Mouse (Mus musculus) hindbrain, embryonic 12.5 days (tissue): ENCODE results near the gene Pax6. TPM values are rescaled to one million over a fixed set of nuclear protein-coding genes. Genes with fewer than 3 reads are reported as not detected.

Experiments
- ATAC-seq: fragments of 200-750 bp; cut with Nextera tagmentation; 2 replicates; pipeline ENCODE4 v1.8.0; 2017; ENCODE audit warnings: moderate TSS enrichment; ENCODE audit not compliant: low FRiP score
- H3K27ac ChIP-seq: fragments of 300-500 bp; sonication (generic); 2 replicates; pipeline ENCODE4 v1.5.1; 2016; ENCODE audit warnings: mild to moderate bottlenecking
- H3K27me3 ChIP-seq: fragments of 300-500 bp; sonication (generic); 2 replicates; pipeline ENCODE4 v1.6.1; 2016; ENCODE audit warnings: mild to moderate bottlenecking
- H3K36me3 ChIP-seq: fragments of 300-500 bp; sonication (generic); 2 replicates; pipeline ENCODE4 v1.6.1; 2016; ENCODE audit warnings: mild to moderate bottlenecking
- H3K4me1 ChIP-seq: fragments of 300-500 bp; sonication (generic); 2 replicates; pipeline ENCODE4 v1.6.1; 2016
- H3K4me2 ChIP-seq: fragments of 300-500 bp; sonication (generic); replicated peaks from 2 replicates; pipeline ENCODE4 v1.6.1; 2016; ENCODE audit warnings: mild to moderate bottlenecking
- H3K4me3 ChIP-seq: fragments of 300-500 bp; sonication (generic); 2 replicates; pipeline ENCODE4 v1.5.1; 2016; ENCODE audit warnings: mild to moderate bottlenecking
- H3K9ac ChIP-seq: fragments of 300-500 bp; sonication (generic); 2 replicates; pipeline ENCODE4 v1.6.1; 2016; ENCODE audit warnings: mild to moderate bottlenecking, moderate library complexity
- H3K9me3 ChIP-seq: fragments of 300-500 bp; sonication (generic); replicated peaks from 2 replicates; pipeline ENCODE4 v1.6.1; 2016; ENCODE audit warnings: mild to moderate bottlenecking
- WGBS: fragments of 180-500 bp; shearing (Covaris S2); methylation state at CpG from one replicate; pipeline ENCODE4 v1.1.7; 2016; 5-methylcytosine and 5-hydroxymethylcytosine counted together
- polyA plus RNA-seq: library from polyadenylated mRNA; unstranded; fragments of >200 nt; fragmentation: Nextera tagmentation; extraction: Ambion mirVana; gene quantifications from 2 replicates; pipeline ENCODE4 v1.2.1, GENCODE M21; 2016

Gene Pax6
- polyA plus RNA-seq, result 17.9 and 20.1 TPM in 2 replicates

DNA sequence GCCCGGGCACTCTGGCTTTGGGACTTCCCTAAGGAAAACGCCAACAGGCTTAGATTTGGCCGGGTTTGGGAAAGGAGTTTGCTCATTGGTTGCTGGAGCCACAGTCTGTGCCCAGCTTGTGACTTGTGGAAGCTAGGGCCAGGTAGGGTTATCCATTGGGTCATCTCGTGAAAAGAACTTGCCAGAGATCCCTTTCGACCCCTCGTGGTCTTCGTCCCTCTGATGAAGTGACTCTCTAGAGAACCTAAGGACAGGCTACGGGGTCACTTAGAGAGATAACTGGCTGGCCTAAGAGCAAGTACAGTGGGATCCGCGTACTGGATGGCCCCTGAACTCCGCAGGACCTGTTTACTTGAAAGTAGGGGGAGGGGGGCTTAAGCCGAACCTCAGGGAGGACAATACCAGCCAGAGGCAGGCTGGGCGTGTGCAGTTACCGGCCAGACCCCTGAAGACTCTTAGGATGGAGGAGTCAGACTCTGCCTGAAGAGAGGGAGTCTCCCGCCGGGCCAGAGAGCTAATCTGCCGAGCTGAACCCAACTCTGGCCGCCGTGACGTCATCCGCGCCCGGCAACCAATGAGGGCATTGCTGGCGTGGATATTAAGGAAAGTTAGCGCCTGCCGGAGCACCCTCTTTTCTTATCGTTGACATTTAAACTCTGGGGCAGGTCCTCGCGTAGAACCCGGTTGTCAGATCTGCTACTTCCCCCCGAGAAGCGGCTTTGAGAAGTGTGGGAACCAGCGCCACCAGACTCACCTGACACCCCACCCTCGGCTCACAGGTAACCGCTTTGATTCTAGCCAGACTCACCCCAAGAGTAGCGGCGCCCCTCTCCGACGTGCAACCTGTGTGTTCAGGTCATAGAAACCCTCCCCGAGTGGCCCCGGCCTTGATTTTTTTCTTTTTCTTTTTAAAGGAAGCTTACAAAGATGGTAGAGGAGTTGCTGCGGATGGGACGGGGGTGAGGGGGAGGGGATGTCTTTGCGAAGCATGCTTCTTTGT lies at the start of gene Pax6:
TSS of gene Pax6 (plus strand) at position 630 of the 1,000 bp plus-strand sequence.
- H3K4me3 ChIP-seq, result peak within 1 kb of the TSS; percentile 25
- H3K27ac ChIP-seq, result no peak within 1 kb of the TSS
- peak within 1 kb of the TSS; percentile 61 for H3K4me2 ChIP-seq
- H3K9me3 ChIP-seq, result no peaks in the 10 kb centered on the region
- H3K36me3 ChIP-seq, result no peaks in the 10 kb centered on the region
- peaks cover 31% of the 10 kb centered on the region for H3K4me1 ChIP-seq
- peak within 1 kb of the TSS; percentile 44; the same call in 1 of the 2 replicates for H3K9ac ChIP-seq
- under 1% methylated on average over 44 of the region's 44 CpGs for WGBS
- peak; percentile 36 for ATAC-seq
- H3K27me3 ChIP-seq, result peaks cover 99% of the 10 kb centered on the region

DNA sequence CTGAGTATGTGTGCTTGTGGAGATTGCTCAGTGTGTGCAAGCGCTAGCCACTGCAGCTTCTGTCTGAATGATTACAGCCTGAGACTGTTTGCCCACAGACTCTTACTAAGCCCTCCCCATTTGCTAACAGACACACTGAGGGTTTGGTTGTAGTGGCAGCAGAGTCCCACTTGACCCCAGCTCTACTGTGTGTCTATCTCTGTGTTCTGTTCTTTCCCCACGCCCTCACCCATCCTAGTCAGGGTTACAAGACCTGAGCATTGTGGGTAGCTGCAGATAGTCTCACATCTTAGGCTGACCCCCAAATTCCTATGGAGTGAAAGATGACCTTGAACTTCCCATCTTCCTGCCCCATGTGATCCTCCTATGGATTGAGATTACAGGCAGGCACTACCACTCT lies 19.8 kb upstream of the Pax6 start:
- 89% methylated on average over 2 of the region's 2 CpGs for WGBS
- Histone ChIP-seq H3K4me1 (no peaks in the 10 kb centered on the region), H3K9me3 (no peaks in the 10 kb centered on the region), H3K9ac (no peak overlapping the region), H3K4me3 (no peak overlapping the region), H3K27ac (no peak overlapping the region), H3K36me3 (no peaks in the 10 kb centered on the region), H3K27me3 (peaks cover 6% of the 10 kb centered on the region), H3K4me2 (no peak overlapping the region)
- no peak for ATAC-seq

DNA sequence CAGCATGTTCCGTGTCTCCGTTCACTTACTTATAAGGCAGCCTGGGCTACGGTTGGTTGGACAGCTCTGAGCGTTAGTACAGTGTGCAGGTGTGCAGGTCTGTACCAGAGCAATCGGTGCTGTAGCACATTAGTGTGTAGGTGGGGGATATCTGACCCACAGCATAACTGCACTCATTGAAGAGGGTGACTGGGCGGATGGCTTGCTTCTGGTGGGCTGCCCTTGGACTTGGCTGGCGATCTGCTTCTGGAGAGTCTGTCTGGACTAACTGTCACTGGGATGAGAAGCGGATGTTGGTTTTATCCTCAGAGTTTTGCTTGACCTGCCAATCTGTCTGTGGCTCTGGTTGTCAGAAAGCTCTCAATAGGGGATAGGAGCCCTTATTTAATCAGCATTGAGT lies 12.2 kb upstream of the Pax6 start:
- Histone ChIP-seq H3K9ac (no peak overlapping the region), H3K36me3 (no peaks in the 10 kb centered on the region), H3K27ac (no peak overlapping the region), H3K4me3 (no peak overlapping the region), H3K27me3 (peaks cover 63% of the 10 kb centered on the region), H3K9me3 (no peaks in the 10 kb centered on the region), H3K4me2 (no peak overlapping the region), H3K4me1 (peaks cover 17% of the 10 kb centered on the region)
- ATAC-seq, result no peak
- WGBS, result 83% methylated on average over 8 of the region's 8 CpGs

DNA sequence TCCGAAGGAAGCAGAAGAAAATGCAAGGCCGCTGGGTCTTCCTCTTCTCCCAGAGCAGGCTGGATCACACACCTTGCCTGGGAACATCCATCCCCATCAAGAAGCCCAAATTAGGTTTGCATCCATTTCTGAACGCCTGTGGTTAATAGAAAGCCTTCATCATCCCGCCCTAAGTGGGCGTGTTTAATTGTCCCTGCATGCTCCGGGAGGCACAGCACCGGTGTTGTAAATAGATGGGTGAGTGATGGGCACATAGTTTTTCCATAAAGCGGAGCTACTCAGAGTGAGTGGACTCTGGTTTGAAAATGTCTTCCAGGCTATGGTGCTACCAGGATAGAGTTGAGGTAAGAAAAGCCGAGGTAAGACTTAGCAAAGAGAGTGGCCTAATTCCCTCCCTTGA lies 9.3 kb upstream of the Pax6 start:
- Histone ChIP-seq H3K4me3 (0 out of 2 replicates have a peak overlapping the region, but pooled peaks have one; percentile 14), H3K9me3 (no peaks in the 10 kb centered on the region), H3K27ac (no peak overlapping the region), H3K27me3 (peaks cover 84% of the 10 kb centered on the region), H3K4me1 (peaks cover 17% of the 10 kb centered on the region), H3K4me2 (peak overlapping the region; percentile 41; the same call in 1 of the 2 replicates), H3K9ac (no peak overlapping the region), H3K36me3 (no peaks in the 10 kb centered on the region)
- WGBS, result 9% methylated on average over 9 of the region's 9 CpGs
- no peak for ATAC-seq

DNA sequence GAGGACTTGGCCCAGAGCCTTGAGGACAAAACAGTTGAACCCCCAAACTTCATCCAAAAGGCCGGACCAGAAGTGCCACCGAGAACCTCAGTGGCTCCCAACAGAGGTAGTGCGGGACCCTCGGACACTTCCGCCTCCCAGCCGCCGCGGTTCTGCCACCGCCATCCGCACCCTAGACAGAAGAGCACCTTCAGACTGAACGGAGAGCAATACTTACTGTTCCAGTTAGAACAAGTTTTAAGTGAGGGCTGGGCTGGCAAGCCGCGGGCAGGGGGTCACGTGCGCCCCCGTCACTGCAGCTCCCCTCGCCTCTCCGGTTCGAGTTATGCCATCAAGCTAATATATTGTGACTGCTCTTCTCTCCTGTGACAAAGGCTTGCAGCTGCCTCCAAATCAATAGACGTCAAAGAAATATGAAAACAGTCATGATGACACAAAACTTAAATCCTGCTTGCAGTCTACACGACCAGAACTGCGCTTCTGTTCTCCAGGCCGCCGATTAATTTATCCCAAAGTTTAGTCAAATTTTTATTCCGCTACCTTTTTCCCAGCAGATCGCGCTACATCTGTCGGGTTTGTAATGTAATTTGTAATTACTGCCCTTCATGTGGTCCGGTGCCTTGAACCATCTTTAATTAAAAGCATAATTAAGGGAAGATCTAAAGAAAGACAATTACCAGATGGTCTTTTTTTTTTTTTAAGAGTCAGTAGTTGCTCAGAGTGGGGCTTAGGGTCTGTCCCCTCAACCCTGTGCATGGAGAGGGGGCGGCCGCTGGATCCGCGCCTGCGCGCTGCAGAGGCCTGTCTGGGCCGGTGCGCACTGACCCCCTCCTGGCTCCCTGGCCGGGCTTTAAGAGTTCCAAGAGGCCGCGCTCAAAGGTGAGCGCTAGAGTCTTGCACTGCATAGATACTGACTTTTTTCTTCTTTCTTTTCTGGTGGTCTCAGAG lies 8.5 kb upstream of the Pax6 start:
- no peaks in the 10 kb centered on the region for H3K9me3 ChIP-seq
- peak; percentile 70 for ATAC-seq
- H3K4me1 ChIP-seq, result peaks cover 17% of the 10 kb centered on the region
- H3K4me2 ChIP-seq, result peak overlapping the region; percentile 41
- no peaks in the 10 kb centered on the region for H3K36me3 ChIP-seq
- peak overlapping the region; percentile 14 for H3K4me3 ChIP-seq
- H3K27me3 ChIP-seq, result peaks cover 91% of the 10 kb centered on the region
- no peak overlapping the region for H3K27ac ChIP-seq
- 1% methylated on average over 41 of the region's 41 CpGs for WGBS
- no peak overlapping the region for H3K9ac ChIP-seq

DNA sequence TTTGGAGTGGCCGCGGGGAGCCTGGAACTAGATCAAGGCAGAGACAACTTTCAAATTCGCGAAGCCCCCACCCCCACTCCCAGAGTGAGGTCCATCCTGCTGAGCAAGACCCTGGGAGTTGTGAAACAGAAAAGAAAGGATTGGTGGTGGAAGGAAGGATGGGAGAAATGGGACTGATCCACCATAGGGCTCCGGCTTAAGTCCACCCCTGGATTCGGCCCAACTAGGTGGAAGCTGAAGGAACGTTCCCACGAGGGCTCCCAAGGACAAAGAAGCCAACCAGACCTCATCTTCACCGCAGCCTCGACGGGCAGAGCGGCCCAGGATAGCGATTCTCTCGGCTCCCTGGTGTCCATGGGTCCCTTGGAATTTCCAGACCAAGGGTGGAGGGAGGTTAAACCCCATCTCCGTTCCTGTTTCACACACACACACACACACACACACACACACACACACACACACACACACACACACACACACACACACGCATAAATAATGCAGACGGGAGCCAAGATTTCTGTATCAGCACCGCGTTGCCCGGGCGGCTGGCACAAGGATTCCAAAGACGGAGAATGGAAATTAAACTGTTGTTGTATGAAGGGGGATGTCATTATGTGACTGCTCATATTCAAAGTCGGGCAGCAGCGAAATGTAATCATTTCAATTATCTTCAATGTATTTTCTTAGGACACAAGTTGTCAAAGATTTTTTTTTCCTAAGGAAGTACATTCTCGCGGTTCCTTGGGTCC lies 7.7 kb upstream of the Pax6 start:
- H3K4me1 ChIP-seq, result peaks cover 17% of the 10 kb centered on the region
- peak overlapping the region; percentile 14 for H3K4me3 ChIP-seq
- peaks cover 92% of the 10 kb centered on the region for H3K27me3 ChIP-seq
- WGBS, result 2% methylated on average over 25 of the region's 26 CpGs
- H3K36me3 ChIP-seq, result no peaks in the 10 kb centered on the region
- peak overlapping the region; percentile 41 for H3K4me2 ChIP-seq
- H3K27ac ChIP-seq, result no peak overlapping the region
- H3K9me3 ChIP-seq, result no peaks in the 10 kb centered on the region
- ATAC-seq, result peak; percentile 29; the same call in 1 of the 2 replicates
- no peak overlapping the region for H3K9ac ChIP-seq

DNA sequence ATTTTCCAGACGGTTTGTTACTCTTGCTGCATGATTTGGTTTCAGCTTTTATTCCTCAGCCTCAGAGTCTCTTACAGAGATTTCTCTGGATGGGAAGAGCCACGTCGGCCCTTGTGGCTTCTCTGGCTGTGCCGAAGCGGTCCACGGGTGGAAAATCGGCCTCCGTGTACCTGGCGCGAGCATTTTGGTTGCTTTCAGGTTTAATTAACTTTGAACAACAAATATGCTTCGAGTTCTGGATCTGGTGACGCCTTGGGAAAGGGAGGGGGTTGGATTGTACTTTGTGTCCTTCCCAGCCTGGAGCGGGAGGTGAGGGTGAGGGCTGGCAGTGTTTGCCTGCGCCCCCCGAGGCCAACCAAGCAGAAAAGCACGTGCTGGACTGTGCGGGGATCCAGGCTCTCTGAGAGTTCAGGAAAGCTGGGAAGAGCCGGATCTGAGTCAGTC lies 7.1 kb upstream of the Pax6 start:
- no peak overlapping the region for H3K9ac ChIP-seq
- under 1% methylated on average over 18 of the region's 18 CpGs for WGBS
- no peak overlapping the region for H3K4me3 ChIP-seq
- no peak for ATAC-seq
- H3K9me3 ChIP-seq, result no peaks in the 10 kb centered on the region
- H3K4me2 ChIP-seq, result peak overlapping the region; percentile 13
- H3K4me1 ChIP-seq, result peaks cover 17% of the 10 kb centered on the region
- H3K27me3 ChIP-seq, result peaks cover 94% of the 10 kb centered on the region
- no peak overlapping the region for H3K27ac ChIP-seq
- H3K36me3 ChIP-seq, result no peaks in the 10 kb centered on the region

DNA sequence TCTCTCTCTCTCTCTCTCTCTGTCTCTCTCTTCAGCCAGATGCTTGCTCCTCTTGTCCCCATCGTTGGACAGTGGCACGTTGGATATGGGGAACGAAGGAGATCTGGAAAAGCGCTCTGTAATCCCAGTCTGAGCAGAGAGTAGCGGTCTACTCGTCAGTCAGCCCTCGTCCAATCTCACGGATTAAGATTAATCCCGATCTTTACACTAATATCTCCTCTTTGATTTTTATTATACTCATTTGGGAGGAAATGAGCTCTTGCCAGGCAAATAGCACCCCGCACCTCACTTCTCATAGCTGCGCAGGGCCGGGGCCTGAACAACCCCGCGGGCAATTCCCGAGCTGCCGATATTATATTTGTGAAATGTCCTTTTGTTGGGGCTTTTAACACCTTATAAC lies 6.6 kb upstream of the Pax6 start:
- no peaks in the 10 kb centered on the region for H3K36me3 ChIP-seq
- peaks cover 17% of the 10 kb centered on the region for H3K4me1 ChIP-seq
- no peak overlapping the region for H3K4me2 ChIP-seq
- ATAC-seq, result no peak
- H3K9me3 ChIP-seq, result no peaks in the 10 kb centered on the region
- H3K27ac ChIP-seq, result no peak overlapping the region
- peaks cover 94% of the 10 kb centered on the region for H3K27me3 ChIP-seq
- H3K4me3 ChIP-seq, result no peak overlapping the region
- WGBS, result 4% methylated on average over 16 of the region's 16 CpGs
- H3K9ac ChIP-seq, result no peak overlapping the region

DNA sequence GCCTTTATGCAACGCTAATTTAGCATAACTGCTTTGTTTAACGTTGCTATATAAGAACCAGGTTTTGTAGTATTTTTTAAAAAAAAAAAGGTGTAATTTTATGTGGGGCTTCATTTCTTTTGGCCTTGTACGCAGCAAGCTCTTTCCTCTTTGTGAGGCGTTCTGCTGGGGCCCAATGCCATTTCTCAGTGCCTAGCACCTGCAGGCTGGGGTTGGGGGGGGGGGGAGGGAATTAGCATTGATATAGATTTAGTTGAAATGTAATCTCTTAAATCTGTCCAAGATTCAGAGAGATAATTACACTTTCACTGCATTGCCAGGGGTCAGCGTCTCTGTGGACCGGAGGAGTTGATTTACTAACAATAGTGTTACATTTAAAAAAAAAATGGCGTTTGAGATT lies 6.1 kb upstream of the Pax6 start:
- 3% methylated on average over 7 of the region's 7 CpGs for WGBS
- H3K4me3 ChIP-seq, result no peak overlapping the region
- peaks cover 94% of the 10 kb centered on the region for H3K27me3 ChIP-seq

DNA sequence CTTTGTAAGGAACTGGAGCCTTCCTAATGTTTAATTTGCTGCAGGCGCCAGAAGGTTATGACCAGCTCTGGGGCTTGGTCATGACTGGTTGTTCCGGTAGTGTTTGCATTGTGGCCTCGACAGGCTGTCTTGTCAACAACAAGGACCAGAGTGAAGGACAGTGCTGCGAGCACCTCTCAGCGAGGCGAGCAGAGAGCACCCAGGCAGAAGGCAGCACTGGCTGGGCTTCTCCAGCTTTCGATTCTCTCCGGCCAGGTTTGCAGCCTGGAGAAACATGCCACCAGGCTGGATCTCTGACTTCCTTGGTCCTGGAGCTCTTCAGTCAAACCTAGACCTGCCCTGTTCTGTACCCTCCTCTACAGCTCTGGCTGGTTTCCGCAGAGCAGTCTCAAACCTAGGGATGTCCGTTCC lies 5.6 kb upstream of the Pax6 start:
- Histone ChIP-seq H3K9me3 (no peaks in the 10 kb centered on the region), H3K9ac (no peak overlapping the region), H3K4me1 (peaks cover 19% of the 10 kb centered on the region), H3K4me2 (no peak overlapping the region), H3K4me3 (no peak overlapping the region), H3K27me3 (peaks cover 96% of the 10 kb centered on the region), H3K27ac (no peak overlapping the region), H3K36me3 (no peaks in the 10 kb centered on the region)
- no peak for ATAC-seq
- 6% methylated on average over 10 of the region's 10 CpGs for WGBS

More for the DNA sequence above, 6.1 kb upstream of the Pax6 start:
- Histone ChIP-seq H3K36me3 (no peaks in the 10 kb centered on the region), H3K9ac (no peak overlapping the region), H3K4me2 (no peak overlapping the region), H3K9me3 (no peaks in the 10 kb centered on the region), H3K4me1 (peaks cover 17% of the 10 kb centered on the region), H3K27ac (no peak overlapping the region)
- no peak for ATAC-seq

DNA sequence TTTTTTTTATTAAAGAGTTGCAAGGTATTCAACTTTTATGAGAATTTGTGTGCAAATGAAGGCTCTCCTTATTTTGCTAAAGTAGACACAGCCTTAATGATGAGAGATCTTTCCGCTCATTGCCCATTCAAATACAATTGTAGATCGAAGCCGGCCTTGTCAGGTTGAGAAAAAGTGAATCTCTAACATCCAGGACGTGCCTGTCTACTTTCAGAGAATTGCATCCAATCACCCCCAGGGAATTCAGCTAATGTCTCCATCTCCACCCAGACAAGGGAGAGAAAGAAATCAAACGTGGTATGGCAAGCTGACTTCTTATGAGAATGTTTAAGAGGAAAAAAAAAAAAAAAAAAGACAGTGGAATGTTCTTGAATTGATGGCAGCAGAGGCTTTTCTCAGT lies 3.7 kb upstream of the Pax6 start:
- Histone ChIP-seq H3K4me3 (no peak overlapping the region), H3K9ac (no peak overlapping the region), H3K9me3 (no peaks in the 10 kb centered on the region), H3K27me3 (peaks cover 96% of the 10 kb centered on the region), H3K36me3 (no peaks in the 10 kb centered on the region), H3K4me1 (peaks cover 31% of the 10 kb centered on the region), H3K27ac (no peak overlapping the region), H3K4me2 (no peak overlapping the region)
- ATAC-seq, result no peak
- WGBS, result 9% methylated on average over 5 of the region's 5 CpGs
